Mouse (Mus musculus) layer of hippocampus, postnatal 14 days (tissue): ENCODE results near the gene Eid3. TPM values are rescaled to one million over a fixed set of nuclear protein-coding genes. Genes with fewer than 3 reads are reported as not detected.

Source experiments
- DNase-seq, 2 experiments: peaks; one replicate each; pipeline ENCODE4 v3.0.0; 2021 to 2022; ENCODE audit warnings: low spot score in 2 of 2, mixed read lengths in 1 of 2
- total RNA-seq, 2 experiments: library from RNA; stranded (reverse); gene quantifications; 2 replicates each; pipeline ENCODE4 v1.2.3; 2021

The Eid3 gene
- total RNA-seq, 2 experiments from 2014 or later = 1.8 to 2.8 TPM

GRCm38 (mm10) chr10:82860181-82860928 is 6.1 kb upstream of the Eid3 start:
- peak; percentile 29 to 63 for DNase-seq

GRCm38 (mm10) chr10:82860929-82861315 is 5.5 kb upstream of the Eid3 start:
- DNase-seq = no peak

- DNase-seq = no peak
Observed at GRCm38 (mm10) chr10:82863106-82863680, 3.2 kb upstream of the Eid3 start.

- DNase-seq = no peak
Observed at GRCm38 (mm10) chr10:82863827-82864226, 2.6 kb upstream of the Eid3 start.

GRCm38 (mm10) chr10:82866832-82867231 is 406 bp downstream of the Eid3 start:
- no peak for DNase-seq

GRCm38 (mm10) chr10:82868418-82869086 is 2.1 kb downstream of the Eid3 start:
- no peak for DNase-seq

GRCm38 (mm10) chr10:82875446-82875845 is 9.0 kb downstream of the Eid3 start:
- DNase-seq = no peak

GRCm38 (mm10) chr10:82876076-82876796 is 9.8 kb downstream of the Eid3 start:
- DNase-seq = peak in 1 of 2 experiments; percentile 24

- DNase-seq = no peak
Observed at GRCm38 (mm10) chr10:82887354-82887753, 20.9 kb downstream of the Eid3 start.

- no peak for DNase-seq
Observed at GRCm38 (mm10) chr10:82888576-82888975, 22.1 kb downstream of the Eid3 start.

GRCm38 (mm10) chr10:82889447-82889973 is 23.1 kb downstream of the Eid3 start:
- no peak for DNase-seq

GRCm38 (mm10) chr10:82890936-82891335 is 24.5 kb downstream of the Eid3 start:
- DNase-seq = no peak

- DNase-seq = no peak
Observed at GRCm38 (mm10) chr10:82891427-82891826, 25.0 kb downstream of the Eid3 start.

GRCm38 (mm10) chr10:82892442-82893055 is 26.1 kb downstream of the Eid3 start:
- DNase-seq = no peak

- DNase-seq = peak in 1 of 2 experiments; percentile 69
Observed at GRCm38 (mm10) chr10:82893872-82894650, 27.6 kb downstream of the Eid3 start.

GRCm38 (mm10) chr10:82897936-82898335 is 31.5 kb downstream of the Eid3 start:
- DNase-seq = no peak

GRCm38 (mm10) chr10:82898893-82899292 is 32.5 kb downstream of the Eid3 start:
- no peak for DNase-seq

- no peak for DNase-seq
Observed at GRCm38 (mm10) chr10:82899810-82900421, 33.5 kb downstream of the Eid3 start.

GRCm38 (mm10) chr10:82900546-82900945 is 34.1 kb downstream of the Eid3 start:
- DNase-seq = no peak

GRCm38 (mm10) chr10:82901436-82901835 is 35.0 kb downstream of the Eid3 start:
- peak; percentile 82 to 88 for DNase-seq
